Mouse (Mus musculus) forebrain, embryonic 14.5 days (tissue): ENCODE results near the gene Rad51b. TPM values are rescaled to one million over a fixed set of nuclear protein-coding genes. Genes with fewer than 3 reads are reported as not detected.

Experiments used
- ATAC-seq: fragments of 200-750 bp; cut with Nextera tagmentation; 2 replicates; pipeline ENCODE4 v1.8.0; 2017; ENCODE audit warnings: mild to moderate bottlenecking, moderate library complexity
- DNase-seq: peaks from one replicate; pipeline ENCODE4 v3.0.0-alpha.2; 2015; ENCODE audit warnings: low spot score
- H3K27ac ChIP-seq: fragments of 300-500 bp; sonication (generic); 2 replicates; pipeline ENCODE4 v1.5.1; 2014; ENCODE audit warnings: low read depth, mild to moderate bottlenecking, control low read depth, low read length, moderate library complexity
- H3K27me3 ChIP-seq: fragments of 300-500 bp; sonication (generic); replicated peaks from 2 replicates; pipeline ENCODE4 v1.6.1; 2014; ENCODE audit warnings: low read length, control low read depth, mixed read lengths; ENCODE audit not compliant: control insufficient read depth, insufficient read depth
- H3K36me3 ChIP-seq: fragments of 300-500 bp; sonication (generic); 2 replicates; pipeline ENCODE4 v1.6.1; 2014; ENCODE audit warnings: low read length, control low read depth; ENCODE audit not compliant: control insufficient read depth, insufficient read depth
- H3K4me1 ChIP-seq: fragments of 300-500 bp; sonication (generic); 2 replicates; pipeline ENCODE4 v1.6.1; 2014; ENCODE audit warnings: antibody characterized with exemption, low read length, control low read depth; ENCODE audit not compliant: control insufficient read depth, insufficient read depth
- H3K4me2 ChIP-seq: fragments of 300-500 bp; sonication (generic); 2 replicates; pipeline ENCODE4 v1.6.1; 2014; ENCODE audit warnings: mild to moderate bottlenecking, control low read depth, low read length
- H3K4me3 ChIP-seq: fragments of 300-500 bp; sonication (generic); 2 replicates; pipeline ENCODE4 v1.5.1; 2014; ENCODE audit warnings: low read depth, low read length, control low read depth
- H3K9ac ChIP-seq: fragments of 300-500 bp; sonication (generic); 2 replicates; pipeline ENCODE4 v1.6.1; 2014; ENCODE audit warnings: mild to moderate bottlenecking, low read length, control low read depth, moderate library complexity
- H3K9me3 ChIP-seq: fragments of 300-500 bp; sonication (generic); replicated peaks from 2 replicates; pipeline ENCODE4 v1.6.1; 2016; ENCODE audit warnings: low read length, control low read depth, mixed read lengths; ENCODE audit not compliant: control insufficient read depth
- WGBS: fragments of 180-500 bp; shearing (Covaris S2); extraction: QIAGEN DNeasy Blood & Tissue Kit; methylation state at CpG from one replicate; pipeline ENCODE4 v1.1.7; 2014; 5-methylcytosine and 5-hydroxymethylcytosine counted together
- polyA plus RNA-seq: library from polyadenylated mRNA; unstranded; fragments of >200 nt; fragmentation: Nextera tagmentation; extraction: Ambion mirVana; gene quantifications from 2 replicates; pipeline ENCODE4 v1.2.1, GENCODE M21; 2014

Rad51b gene
- polyA plus RNA-seq, 1 experiment from 2014 or later: 3.5 TPM

DNA sequence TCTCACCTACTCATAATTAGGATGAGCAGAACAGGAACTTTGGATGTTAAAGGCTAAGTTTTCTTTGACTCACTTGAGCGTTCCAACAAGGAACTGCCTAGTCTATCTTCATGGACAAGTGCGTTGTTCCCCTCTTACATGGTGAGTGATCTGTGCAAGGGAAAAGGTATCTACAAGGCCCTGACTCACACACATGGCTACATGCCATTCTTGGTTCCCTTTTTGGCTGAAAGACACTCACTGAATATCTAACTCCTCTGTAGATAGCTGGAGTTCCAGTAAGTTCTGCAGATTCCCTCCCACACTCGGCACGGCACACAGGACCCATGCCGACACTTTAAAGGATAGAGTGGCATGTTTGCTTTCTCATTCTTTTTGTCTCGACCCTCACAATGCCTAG, 447.0 kb downstream of the Rad51b start:
- Histone ChIP-seq H3K9ac (no peak overlapping the region), H3K27me3 (no peaks in the 10 kb centered on the region), H3K4me1 (peaks cover 8% of the 10 kb centered on the region; the same call in 1 of the 2 replicates), H3K9me3 (no peaks in the 10 kb centered on the region), H3K4me2 (no peak overlapping the region), H3K27ac (no peak overlapping the region), H3K4me3 (no peak overlapping the region), H3K36me3 (no peaks in the 10 kb centered on the region)
- DNase-seq (no peak), ATAC-seq (no peak)
- WGBS: 87% methylated on average over 6 of the region's 6 CpGs

DNA sequence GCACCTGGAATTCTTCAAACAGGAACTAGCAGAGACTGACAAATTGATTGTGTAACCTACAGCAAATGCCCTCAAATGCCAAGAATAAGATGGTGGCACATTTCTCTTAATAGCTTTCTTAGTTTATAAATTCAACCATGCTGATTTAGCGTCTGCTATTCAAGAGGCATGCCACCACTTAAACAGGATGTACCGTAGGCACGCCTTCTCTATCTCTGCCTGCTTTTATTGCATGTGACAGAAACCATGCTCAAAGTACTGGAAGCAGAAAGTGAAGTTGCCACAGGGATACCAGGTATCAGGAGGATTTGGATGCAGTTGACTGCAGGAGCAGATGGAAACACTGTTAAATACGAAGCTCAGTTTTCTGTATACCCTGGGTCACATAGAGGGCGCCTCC, 448.1 kb downstream of the Rad51b start:
- no peak overlapping the region for H3K9ac ChIP-seq
- H3K4me3 ChIP-seq: no peak overlapping the region
- no peak overlapping the region for H3K4me2 ChIP-seq
- ATAC-seq: no peak
- DNase-seq: no peak
- no peaks in the 10 kb centered on the region for H3K36me3 ChIP-seq
- 91% methylated on average over 5 of the region's 5 CpGs for WGBS
- no peaks in the 10 kb centered on the region for H3K27me3 ChIP-seq
- no peak overlapping the region for H3K27ac ChIP-seq
- H3K4me1 ChIP-seq: peaks cover 16% of the 10 kb centered on the region
- H3K9me3 ChIP-seq: no peaks in the 10 kb centered on the region

DNA sequence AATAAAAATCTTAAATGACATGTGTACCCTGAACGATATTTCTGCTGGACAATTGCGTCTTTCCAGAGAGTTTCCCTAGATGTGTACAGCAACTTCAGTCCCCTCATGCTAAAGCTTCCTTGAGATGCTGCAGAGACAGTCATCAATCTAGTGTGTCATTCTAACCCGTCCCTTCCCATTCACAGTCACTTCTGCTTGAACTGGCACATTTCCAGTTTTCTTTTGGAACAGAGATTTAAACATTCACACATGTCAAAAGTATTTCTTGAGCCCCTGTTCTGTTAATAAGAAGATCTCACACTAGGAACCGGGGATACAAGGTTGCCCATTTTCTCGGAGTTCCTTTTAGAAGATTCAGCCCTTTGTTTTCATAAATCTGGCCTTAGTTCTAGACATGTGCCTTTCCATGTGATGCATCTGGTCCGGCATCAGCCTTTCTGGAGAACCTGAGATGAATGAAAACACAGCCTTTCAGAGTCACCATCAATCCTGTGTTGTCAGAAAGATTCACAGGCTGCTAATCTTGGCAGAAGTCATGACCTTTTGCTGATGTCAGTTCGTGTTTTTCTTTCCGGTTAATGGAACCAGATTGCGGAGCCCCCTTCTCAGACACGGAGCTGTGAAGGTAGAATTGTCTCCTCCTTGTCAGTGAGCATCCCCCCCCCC, 448.9 kb downstream of the Rad51b start:
- no peak for DNase-seq

GRCm38 (mm10) chr12:79747541-79747940, 450.5 kb downstream of the Rad51b start:
- Histone ChIP-seq H3K9me3 (no peaks in the 10 kb centered on the region), H3K4me1 (peaks cover 35% of the 10 kb centered on the region), H3K27ac (no peak overlapping the region), H3K27me3 (no peaks in the 10 kb centered on the region), H3K4me2 (no peak overlapping the region), H3K9ac (no peak overlapping the region), H3K4me3 (no peak overlapping the region), H3K36me3 (no peaks in the 10 kb centered on the region)
- DNase-seq (no peak), ATAC-seq (no peak)
- WGBS: 96% methylated on average over 3 of the region's 3 CpGs

More for the DNA sequence above, 448.9 kb downstream of the Rad51b start:
- peaks cover 23% of the 10 kb centered on the region for H3K4me1 ChIP-seq
- no peak for ATAC-seq
- no peak overlapping the region for H3K4me2 ChIP-seq
- no peak overlapping the region for H3K9ac ChIP-seq
- no peaks in the 10 kb centered on the region for H3K27me3 ChIP-seq
- H3K27ac ChIP-seq: no peak overlapping the region
- WGBS: 61% methylated on average over 10 of the region's 10 CpGs
- no peaks in the 10 kb centered on the region for H3K9me3 ChIP-seq
- H3K36me3 ChIP-seq: no peaks in the 10 kb centered on the region
- no peak overlapping the region for H3K4me3 ChIP-seq

DNA sequence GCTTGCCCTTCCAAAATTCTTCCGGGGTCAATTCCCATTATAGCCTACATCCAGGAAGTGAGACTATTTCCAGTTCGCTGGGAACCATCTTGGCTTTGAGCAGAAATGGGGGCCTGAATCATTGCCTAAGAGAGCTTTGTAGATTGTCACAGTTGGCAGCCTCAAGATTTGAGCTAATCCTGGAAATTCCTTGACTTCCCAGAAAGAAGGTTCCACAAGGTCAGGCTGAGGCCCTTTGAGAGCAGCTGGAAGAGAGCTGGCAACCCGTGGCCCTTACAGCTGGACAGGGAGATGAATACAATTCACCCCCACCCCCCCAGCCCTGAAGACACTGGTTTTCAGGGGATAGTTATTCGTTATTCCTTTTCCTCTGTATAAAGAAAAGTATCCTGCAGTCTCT, 451.8 kb downstream of the Rad51b start:
- Histone ChIP-seq H3K4me3 (no peak overlapping the region), H3K36me3 (no peaks in the 10 kb centered on the region), H3K9me3 (no peaks in the 10 kb centered on the region), H3K4me1 (peaks cover 35% of the 10 kb centered on the region), H3K27me3 (no peaks in the 10 kb centered on the region), H3K27ac (no peak overlapping the region), H3K9ac (no peak overlapping the region), H3K4me2 (no peak overlapping the region)
- DNase-seq (no peak), ATAC-seq (no peak)
- 35% methylated on average over 4 of the region's 4 CpGs for WGBS

DNA sequence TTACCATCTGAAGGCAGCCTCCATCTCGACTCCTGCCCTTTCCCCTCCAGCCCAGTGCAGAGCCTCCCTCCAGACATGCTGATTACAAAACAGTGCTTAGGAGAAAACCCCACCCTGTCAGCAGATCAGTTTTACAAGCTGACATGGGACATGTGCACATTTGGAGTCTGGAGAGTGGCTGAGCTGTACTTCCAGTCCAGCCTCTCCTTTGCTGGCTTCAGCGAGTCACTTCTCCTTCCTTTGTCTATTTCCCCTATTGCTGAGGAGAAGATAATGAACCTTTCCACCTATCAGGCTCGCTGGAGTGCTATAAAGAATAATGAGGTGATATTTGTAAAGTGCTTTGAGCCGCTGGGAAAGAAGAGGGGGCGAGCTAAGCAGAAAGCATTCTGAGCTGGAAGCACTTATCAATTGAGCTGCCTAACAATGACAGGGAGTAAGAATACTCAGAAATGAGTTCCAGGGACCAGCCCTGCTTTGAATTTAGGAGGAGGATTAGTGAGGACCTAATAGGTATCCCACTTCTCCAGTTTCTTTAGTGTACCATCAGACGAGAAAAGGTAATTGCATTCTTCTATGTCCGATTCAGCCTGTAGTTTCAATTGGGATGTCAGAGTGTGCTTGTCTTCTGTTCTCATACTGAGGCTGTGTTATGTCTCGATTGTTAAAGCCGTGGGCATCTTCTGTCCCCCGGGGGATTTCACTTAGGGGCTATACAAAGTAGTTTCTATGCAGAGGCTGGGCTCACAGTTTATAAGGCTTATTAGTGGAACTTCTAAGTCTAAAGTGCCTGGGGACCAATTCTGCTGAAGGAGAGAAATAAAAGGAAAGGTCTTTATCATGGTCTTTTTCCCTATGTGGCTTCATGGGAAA, 453.4 kb downstream of the Rad51b start:
- Histone ChIP-seq H3K27ac (peak overlapping the region; percentile 49), H3K36me3 (no peaks in the 10 kb centered on the region), H3K4me3 (no peak overlapping the region), H3K4me2 (peak overlapping the region; percentile 10), H3K27me3 (no peaks in the 10 kb centered on the region), H3K9me3 (no peaks in the 10 kb centered on the region), H3K9ac (peak overlapping the region; percentile 33; the same call in 1 of the 2 replicates), H3K4me1 (peaks cover 35% of the 10 kb centered on the region)
- DNase-seq: peak; percentile 68
- WGBS: 2% methylated on average over 10 of the region's 10 CpGs
- peak; percentile 68 for ATAC-seq

DNA sequence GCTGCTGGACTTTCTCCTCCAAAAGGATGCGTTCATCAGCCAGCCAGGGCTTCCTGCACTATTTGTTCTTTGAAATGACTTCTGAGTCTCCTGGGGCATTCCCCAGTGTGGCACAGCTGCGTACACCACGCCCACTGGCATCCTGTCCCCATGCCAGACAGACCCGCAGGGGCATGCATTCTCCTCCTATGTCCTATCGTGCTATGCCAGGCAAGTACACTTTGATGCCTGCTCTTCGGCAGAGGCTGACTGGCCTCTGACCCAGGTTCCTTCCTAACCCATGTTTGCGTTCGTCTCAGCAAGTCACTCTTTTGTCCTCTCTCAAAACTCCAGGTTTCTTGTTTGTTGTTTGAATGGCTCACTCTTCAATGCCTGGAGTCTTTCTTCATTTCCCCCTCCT, 454.7 kb downstream of the Rad51b start:
- no peak overlapping the region for H3K4me3 ChIP-seq
- no peaks in the 10 kb centered on the region for H3K9me3 ChIP-seq
- ATAC-seq (peak; percentile 49; the same call in 1 of the 2 replicates), DNase-seq (peak; percentile 43)
- H3K36me3 ChIP-seq: no peaks in the 10 kb centered on the region
- peaks cover 35% of the 10 kb centered on the region for H3K4me1 ChIP-seq
- H3K27ac ChIP-seq: 0 out of 2 replicates have a peak overlapping the region, but pooled peaks have one; percentile 16
- no peaks in the 10 kb centered on the region for H3K27me3 ChIP-seq
- H3K4me2 ChIP-seq: no peak overlapping the region
- WGBS: 17% methylated on average over 8 of the region's 8 CpGs
- H3K9ac ChIP-seq: no peak overlapping the region

GRCm38 (mm10) chr12:79752189-79752588, 455.1 kb downstream of the Rad51b start:
- H3K4me2 ChIP-seq: no peak overlapping the region
- no peaks in the 10 kb centered on the region for H3K9me3 ChIP-seq
- no peak overlapping the region for H3K4me3 ChIP-seq
- H3K36me3 ChIP-seq: no peaks in the 10 kb centered on the region
- H3K27ac ChIP-seq: peak overlapping the region; percentile 16; the same call in 1 of the 2 replicates
- no peaks in the 10 kb centered on the region for H3K27me3 ChIP-seq
- H3K4me1 ChIP-seq: peaks cover 35% of the 10 kb centered on the region
- 18% methylated on average over 5 of the region's 5 CpGs for WGBS
- ATAC-seq (no peak), DNase-seq (no peak)
- H3K9ac ChIP-seq: no peak overlapping the region

GRCm38 (mm10) chr12:79755617-79756016, 458.5 kb downstream of the Rad51b start:
- Histone ChIP-seq H3K4me1 (peaks cover 19% of the 10 kb centered on the region), H3K9ac (no peak overlapping the region), H3K27ac (no peak overlapping the region), H3K4me2 (no peak overlapping the region), H3K4me3 (no peak overlapping the region), H3K9me3 (no peaks in the 10 kb centered on the region), H3K36me3 (no peaks in the 10 kb centered on the region), H3K27me3 (no peaks in the 10 kb centered on the region)
- no peak for DNase-seq
- 75% methylated on average over 4 of the region's 4 CpGs for WGBS
- ATAC-seq: no peak
